Mouse (Mus musculus): ENCODE measurements at regions not wholly inside any gene's neighbourhood (a gene's known extent, or its start where the extent isn't known, plus 50 kb on each side); places are given as distances from the start of the nearest gene placed in this dataset.

DNA sequence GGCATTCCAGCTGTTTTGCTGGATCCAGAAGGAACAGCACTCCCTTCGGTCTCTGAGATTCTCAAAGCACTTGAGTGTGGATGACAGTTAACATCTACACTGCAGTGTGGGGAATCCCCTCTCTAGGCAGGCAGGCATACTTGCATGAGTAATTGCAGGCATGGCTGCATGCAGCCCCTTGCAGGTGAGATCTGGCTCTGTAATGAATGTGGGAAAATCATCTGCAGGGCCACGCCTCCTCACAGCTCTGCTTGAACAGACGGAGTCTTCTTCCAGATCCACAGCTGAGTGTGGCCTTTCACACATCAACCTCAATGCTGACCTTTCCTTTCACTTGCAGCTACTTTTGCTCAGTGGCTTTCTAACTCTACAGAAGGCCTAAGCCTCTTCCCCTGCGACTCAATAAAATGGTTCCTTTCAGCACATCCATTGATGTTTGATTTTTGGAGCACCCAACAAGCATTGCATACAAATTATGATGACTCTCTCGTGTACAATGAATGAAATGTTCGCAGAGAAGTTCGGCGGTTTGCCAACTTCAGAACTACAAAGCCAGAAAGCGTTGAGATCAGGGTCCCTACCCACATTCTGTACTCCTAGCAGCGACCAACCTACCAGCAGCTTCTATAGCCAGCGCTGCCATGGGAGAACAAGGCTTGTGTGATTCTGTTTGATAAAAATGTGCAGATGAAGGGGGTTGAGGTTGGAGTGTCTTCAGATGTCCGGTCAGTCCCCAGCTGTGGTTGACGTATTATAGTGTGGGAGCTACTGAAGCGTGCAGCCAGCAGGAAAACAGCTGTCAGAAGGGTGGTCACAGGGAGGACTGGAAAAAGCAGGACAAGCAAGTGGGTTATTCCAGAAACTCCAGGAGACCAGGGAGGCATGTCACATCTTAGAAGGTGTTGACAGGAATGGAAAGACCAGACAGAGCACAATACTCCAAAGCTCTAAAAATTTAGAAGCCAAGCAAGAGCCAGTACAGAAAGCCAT lies 211.1 kb downstream of the Gm5447 start:
- TF ChIP-seq CTCF (IDR thresholded peaks at IDR 0.05; ENCODE audit: low read depth, low read length) (no peak), GATA1 (IDR thresholded peaks at IDR 0.05; ENCODE audit: borderline replicate concordance, low read length) (no peak), TAL1 (conservative IDR thresholded peaks at IDR 0.05; ENCODE audit: low read depth, low read length) (no peak)
